Mouse (Mus musculus): ENCODE measurements around the gene Tsen15. TPM values are rescaled to one million over a fixed set of nuclear protein-coding genes. Genes with fewer than 3 reads are reported as not detected.

Tsen15 gene
- polyA plus RNA-seq, 1 experiment from 2014 or later: 90.3 TPM

DNA sequence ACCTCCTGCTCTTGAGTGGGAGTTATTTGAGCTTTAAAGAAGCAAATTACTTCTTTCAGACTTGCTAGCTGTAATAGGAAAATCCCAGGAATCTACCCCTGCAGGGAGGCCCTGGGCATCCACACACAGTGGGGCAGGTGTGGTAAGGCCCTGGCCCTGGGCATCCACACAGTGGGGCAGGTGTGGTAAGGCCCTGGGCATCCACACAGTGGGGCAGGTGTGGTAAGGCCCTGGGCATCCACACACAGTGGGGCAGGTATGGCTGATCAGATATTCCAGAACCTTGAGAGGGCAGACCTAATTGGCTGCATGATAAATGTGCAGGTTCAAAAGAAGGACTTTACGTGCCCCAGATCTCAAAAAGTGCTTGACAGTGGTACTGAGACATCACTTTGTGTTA lies 1.9 kb downstream of the Tsen15 start:
- ATAC-seq (ENCODE audit: insufficient read depth) (no peak), DNase-seq (no peak)
- H3K9ac ChIP-seq: no peak overlapping the region
- H3K27me3 ChIP-seq (ENCODE audit: insufficient read depth, low read length): no peaks in the 10 kb centered on the region
- 91% methylated on average over 1 of the region's 1 CpGs for WGBS
- TF ChIP-seq CTCF (IDR thresholded peaks at IDR 0.05; ENCODE audit: low read depth): no peak
- H3K4me3 ChIP-seq (ENCODE audit: low read depth, low read length): no peak overlapping the region
- no peaks in the 10 kb centered on the region for H3K9me3 ChIP-seq (ENCODE audit: low read depth, low read length)
- H3K4me2 ChIP-seq: no peak overlapping the region
- no peak overlapping the region for H3K27ac ChIP-seq (ENCODE audit: low read depth)
- H3K4me1 ChIP-seq (ENCODE audit: insufficient read depth): no peaks in the 10 kb centered on the region
- H3K36me3 ChIP-seq (ENCODE audit: insufficient read depth): peaks cover 14% of the 10 kb centered on the region; the same call in 1 of the 2 replicates

GRCm38 (mm10) chr1:152378311-152378710 lies 8.2 kb downstream of the Tsen15 start:
- no peaks in the 10 kb centered on the region for H3K4me1 ChIP-seq (ENCODE audit: insufficient read depth)
- no peaks in the 10 kb centered on the region for H3K9me3 ChIP-seq (ENCODE audit: low read depth, low read length)
- no peak overlapping the region for H3K9ac ChIP-seq
- no peak for DNase-seq
- no peak overlapping the region for H3K27ac ChIP-seq (ENCODE audit: low read depth)
- TF ChIP-seq CTCF (IDR thresholded peaks at IDR 0.05; ENCODE audit: low read depth): no peak
- no peak for ATAC-seq (ENCODE audit: insufficient read depth)
- peaks cover 39% of the 10 kb centered on the region for H3K36me3 ChIP-seq (ENCODE audit: insufficient read depth)
- no peaks in the 10 kb centered on the region for H3K27me3 ChIP-seq (ENCODE audit: insufficient read depth, low read length)
- H3K4me2 ChIP-seq: no peak overlapping the region
- 87% methylated on average over 5 of the region's 5 CpGs for WGBS
- H3K4me3 ChIP-seq (ENCODE audit: low read depth, low read length): no peak overlapping the region

- peak; percentile 90 for DNase-seq
- H3K36me3 ChIP-seq (ENCODE audit: insufficient read depth): peaks cover 8% of the 10 kb centered on the region; the same call in 1 of the 2 replicates
- peak; percentile 86 for TF ChIP-seq CTCF (IDR thresholded peaks at IDR 0.05; ENCODE audit: low read depth)
- no peak overlapping the region for H3K9ac ChIP-seq
- ATAC-seq (ENCODE audit: insufficient read depth): peak; percentile 77
- H3K9me3 ChIP-seq (ENCODE audit: low read depth, low read length): no peaks in the 10 kb centered on the region
- no peak overlapping the region for H3K4me3 ChIP-seq (ENCODE audit: low read depth, low read length)
- H3K4me2 ChIP-seq: no peak overlapping the region
- no peaks in the 10 kb centered on the region for H3K27me3 ChIP-seq (ENCODE audit: insufficient read depth, low read length)
- H3K4me1 ChIP-seq (ENCODE audit: insufficient read depth): 0 out of 2 replicates have a peak, but pooled peaks cover 3% of the 10 kb centered on the region
- 20% methylated on average over 4 of the region's 4 CpGs for WGBS
- H3K27ac ChIP-seq (ENCODE audit: low read depth): no peak overlapping the region
Observed at GRCm38 (mm10) chr1:152369139-152369538, 17.3 kb downstream of the Tsen15 start.

GRCm38 (mm10) chr1:152368311-152369088 lies 18.0 kb downstream of the Tsen15 start:
- no peaks in the 10 kb centered on the region for H3K9me3 ChIP-seq (ENCODE audit: low read depth, low read length)
- 44% methylated on average over 13 of the region's 13 CpGs for WGBS
- H3K4me2 ChIP-seq: no peak overlapping the region
- DNase-seq (peak; percentile 60), ATAC-seq (ENCODE audit: insufficient read depth) (peak; percentile 44; the same call in 1 of the 2 replicates)
- H3K4me3 ChIP-seq (ENCODE audit: low read depth, low read length): no peak overlapping the region
- no peak for TF ChIP-seq CTCF (IDR thresholded peaks at IDR 0.05; ENCODE audit: low read depth)
- H3K27ac ChIP-seq (ENCODE audit: low read depth): peak overlapping the region; percentile 40; the same call in 1 of the 2 replicates
- 0 out of 2 replicates have a peak, but pooled peaks cover 3% of the 10 kb centered on the region for H3K4me1 ChIP-seq (ENCODE audit: insufficient read depth)
- no peaks in the 10 kb centered on the region for H3K27me3 ChIP-seq (ENCODE audit: insufficient read depth, low read length)
- H3K9ac ChIP-seq: no peak overlapping the region
- H3K36me3 ChIP-seq (ENCODE audit: insufficient read depth): peaks cover 8% of the 10 kb centered on the region; the same call in 1 of the 2 replicates

DNA sequence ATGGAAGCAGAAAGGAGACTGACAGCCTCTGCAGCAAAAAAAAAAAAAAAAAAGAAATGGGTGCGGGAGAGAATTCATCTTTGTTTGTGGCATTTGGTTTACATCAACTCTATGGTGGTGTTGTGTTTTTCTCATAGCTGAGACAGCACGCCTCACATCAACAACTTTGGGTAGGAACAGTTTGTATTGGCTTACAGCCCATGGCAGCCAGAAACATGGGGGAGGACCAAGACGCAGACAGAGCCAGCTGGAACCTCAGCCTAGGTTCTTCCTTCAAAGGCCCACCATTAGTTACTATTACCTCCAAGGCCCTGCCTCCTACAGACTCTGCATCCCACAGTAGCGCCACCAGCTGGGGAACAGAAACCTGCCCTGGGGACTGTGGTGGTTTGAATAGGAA lies 29.8 kb downstream of the Tsen15 start:
- no peaks in the 10 kb centered on the region for H3K36me3 ChIP-seq (ENCODE audit: insufficient read depth)
- no peak overlapping the region for H3K4me3 ChIP-seq (ENCODE audit: low read depth, low read length)
- H3K27ac ChIP-seq (ENCODE audit: low read depth): no peak overlapping the region
- no peak for ATAC-seq (ENCODE audit: insufficient read depth)
- TF ChIP-seq CTCF (IDR thresholded peaks at IDR 0.05; ENCODE audit: low read depth): no peak
- 64% methylated on average over 4 of the region's 4 CpGs for WGBS
- peak; percentile 44 for DNase-seq
- no peaks in the 10 kb centered on the region for H3K27me3 ChIP-seq (ENCODE audit: insufficient read depth, low read length)
- no peaks in the 10 kb centered on the region for H3K4me1 ChIP-seq (ENCODE audit: insufficient read depth)
- H3K9ac ChIP-seq: no peak overlapping the region
- H3K9me3 ChIP-seq (ENCODE audit: low read depth, low read length): no peaks in the 10 kb centered on the region
- no peak overlapping the region for H3K4me2 ChIP-seq

GRCm38 (mm10) chr1:152347946-152348345 lies 38.5 kb downstream of the Tsen15 start:
- Histone ChIP-seq H3K27me3 (ENCODE audit: insufficient read depth, low read length) (no peaks in the 10 kb centered on the region), H3K27ac (ENCODE audit: low read depth) (no peak overlapping the region), H3K9me3 (ENCODE audit: low read depth, low read length) (no peaks in the 10 kb centered on the region), H3K9ac (no peak overlapping the region), H3K4me2 (no peak overlapping the region), H3K36me3 (ENCODE audit: insufficient read depth) (no peaks in the 10 kb centered on the region), H3K4me1 (ENCODE audit: insufficient read depth) (no peaks in the 10 kb centered on the region), H3K4me3 (ENCODE audit: low read depth, low read length) (no peak overlapping the region)
- ATAC-seq (ENCODE audit: insufficient read depth) (no peak), DNase-seq (no peak)
- no peak for TF ChIP-seq CTCF (IDR thresholded peaks at IDR 0.05; ENCODE audit: low read depth)

GRCm38 (mm10) chr1:152324024-152324423 lies 62.5 kb downstream of the Tsen15 start:
- WGBS: 89% methylated on average over 6 of the region's 6 CpGs
- no peaks in the 10 kb centered on the region for H3K9me3 ChIP-seq (ENCODE audit: low read depth, low read length)
- TF ChIP-seq CTCF (IDR thresholded peaks at IDR 0.05; ENCODE audit: low read depth): no peak
- ATAC-seq (ENCODE audit: insufficient read depth) (no peak), DNase-seq (no peak)
- no peaks in the 10 kb centered on the region for H3K4me1 ChIP-seq (ENCODE audit: insufficient read depth)
- no peaks in the 10 kb centered on the region for H3K36me3 ChIP-seq (ENCODE audit: insufficient read depth)
- no peak overlapping the region for H3K9ac ChIP-seq
- no peaks in the 10 kb centered on the region for H3K27me3 ChIP-seq (ENCODE audit: insufficient read depth, low read length)
- no peak overlapping the region for H3K4me2 ChIP-seq
- no peak overlapping the region for H3K27ac ChIP-seq (ENCODE audit: low read depth)
- no peak overlapping the region for H3K4me3 ChIP-seq (ENCODE audit: low read depth, low read length)

Other genes starting within 250 kb of the Tsen15 start
- 0.78 and 0.92 TPM in 2 replicates for gene Colgalt2, start 13.1 kb upstream of the Tsen15 start, polyA plus RNA-seq (2014; fragmentation: Nextera tagmentation; extraction: Ambion mirVana)